ENCODE assay signal across 24 mouse cellular contexts in genomic region chr12:38807031-38807430, GRCm38 (mm10). TPM values are rescaled to one million over a fixed set of nuclear protein-coding genes. Genes with fewer than 3 reads are reported as not detected.
A peak's percentile ranks its signal among the peaks of the same experiment; 100 is the strongest.
DNase-seq lines count a peak whose midpoint lies in the region; ATAC-seq lines count a peak whose summit lies in the region.
"Had no signal": no experiment of that assay in that cellular context is flagged by ENCODE, and none has a peak within 500 bp of the region (broad histone marks: within the 10 kb centered on the region; RNA-seq: fewer than 3 reads in every experiment).

No protein-coding gene starts in this region.

- no peaks in the 10 kb centered on the region for H3K27me3 ChIP-seq in kidney, embryonic 14.5 days (ENCODE audit: control insufficient read depth, insufficient read depth, low read length)
- H3K27me3 ChIP-seq: embryonic facial prominence, embryonic 15.5 days; forebrain, embryonic 15.5 days; kidney, embryonic 15.5 days; limb, embryonic 12.5 days; midbrain, embryonic 12.5 days had no signal

- no peak overlapping the region for H3K4me2 ChIP-seq in kidney, embryonic 14.5 days (replicated peaks; ENCODE audit: low read depth, low read length)
- H3K4me2 ChIP-seq: embryonic facial prominence, embryonic 15.5 days; forebrain, embryonic 15.5 days; heart, embryonic 11.5 days; kidney, embryonic 15.5 days; limb, embryonic 12.5 days; liver, embryonic 11.5 days; midbrain, embryonic 12.5 days had no signal

- H3K9me3 ChIP-seq in kidney, embryonic 14.5 days (ENCODE audit: control insufficient read depth, low read length): no peaks in the 10 kb centered on the region
- H3K9me3 ChIP-seq: embryonic facial prominence, embryonic 15.5 days; forebrain, embryonic 15.5 days; kidney, embryonic 15.5 days; limb, embryonic 12.5 days; midbrain, embryonic 12.5 days had no signal

- no peak overlapping the region for H3K4me3 ChIP-seq in kidney, embryonic 14.5 days (ENCODE audit: low read length)
- H3K4me3 ChIP-seq: embryonic facial prominence, embryonic 15.5 days; forebrain, embryonic 15.5 days; kidney, embryonic 15.5 days; limb, embryonic 12.5 days; midbrain, embryonic 12.5 days had no signal

- H3K9ac ChIP-seq in kidney, embryonic 14.5 days (ENCODE audit: low read depth, low read length): no peak overlapping the region
- H3K9ac ChIP-seq: embryonic facial prominence, embryonic 15.5 days; forebrain, embryonic 15.5 days; kidney, embryonic 15.5 days; limb, embryonic 12.5 days; midbrain, embryonic 12.5 days had no signal

- no peak overlapping the region for H3K27ac ChIP-seq in kidney, embryonic 14.5 days (ENCODE audit: low read depth, low read length)
- H3K27ac ChIP-seq: embryonic facial prominence, embryonic 15.5 days; forebrain, embryonic 15.5 days; kidney, embryonic 15.5 days; limb, embryonic 12.5 days; midbrain, embryonic 12.5 days had no signal

- ATAC-seq in kidney, embryonic 14.5 days (ENCODE audit: low FRiP score, low TSS enrichment): no peak
- ATAC-seq: forebrain, embryonic 15.5 days; hindbrain, embryonic 16.5 days; intestine, embryonic 16.5 days had no signal

- 63% methylated on average over 5 of the region's 5 CpGs for WGBS in kidney, embryonic 14.5 days

- peak; percentile 47 for DNase-seq in cerebellum, adult 11 months
- no peak for DNase-seq in cerebellum, adult 9-10 months
- DNase-seq in kidney, postnatal 10 days: peak; percentile 17
- DNase-seq in adrenal gland, adult 8-10 months: peak; percentile 46
- peak; percentile 51 to 56 for DNase-seq in cerebellum, postnatal 36 days
- DNase-seq in yolk sac, embryonic 10.5 days (ENCODE audit: low spot score): no peak
- DNase-seq in ovary, adult 18-20 months (ENCODE audit: low spot score): no peak
- DNase-seq: layer of hippocampus, postnatal 36 days; lung, adult 2 months; lung, postnatal 14 days; thymus, adult 18-20 months; thymus, postnatal 4 days had no signal

- no peaks in the 10 kb centered on the region for H3K36me3 ChIP-seq in kidney, embryonic 14.5 days (ENCODE audit: control insufficient read depth, insufficient read depth, low read length)
- H3K36me3 ChIP-seq: embryonic facial prominence, embryonic 15.5 days; forebrain, embryonic 15.5 days; kidney, embryonic 15.5 days; limb, embryonic 12.5 days; midbrain, embryonic 12.5 days had no signal

- no peaks in the 10 kb centered on the region for H3K4me1 ChIP-seq in kidney, embryonic 14.5 days (ENCODE audit: control insufficient read depth, insufficient read depth, low read length)
- H3K4me1 ChIP-seq: embryonic facial prominence, embryonic 15.5 days; forebrain, embryonic 15.5 days; kidney, embryonic 15.5 days; limb, embryonic 12.5 days; midbrain, embryonic 12.5 days had no signal

RNA-seq across cellular contexts. Expression of gene Etv1, which starts 27.9 kb away (rescaled TPM):
- polyA plus RNA-seq in kidney, embryonic 14.5 days (2014; fragmentation: Nextera tagmentation; extraction: Ambion mirVana): 9.3 and 12.7 TPM in 2 replicates
- 10 to 100 TPM; 66.0 to 91.2 (median 76.2) TPM for total RNA-seq in adrenal gland, adult 8-10 months (2022)
- total RNA-seq: megakaryocyte progenitor cell, adult 5-6 weeks; monocyte, adult 5-6 weeks had no signal

Comparison
In these comparisons a context has a peak if more than half of its experiments do, and no peak if none do; other contexts are left out.
1. DNase-seq: peak in cerebellum, adult 11 months (single experiment), kidney, postnatal 10 days (single experiment), adrenal gland, adult 8-10 months (single experiment) and cerebellum, postnatal 36 days (2 of 2); none in cerebellum, adult 9-10 months (single experiment), yolk sac, embryonic 10.5 days (single experiment) and ovary, adult 18-20 months (single experiment).